11 mouse cellular contexts compared by ENCODE assay signal in genomic region chr16:17804982-17805381, GRCm38 (mm10). TPM values are rescaled to one million over a fixed set of nuclear protein-coding genes. Genes with fewer than 3 reads are reported as not detected.
DNase-seq lines count a peak whose midpoint lies in the region; ATAC-seq and TF ChIP-seq lines count a peak whose summit lies in the region.
"Had no signal": no experiment of that assay in that cellular context is flagged by ENCODE, and none has a peak within 500 bp of the region (broad histone marks: within the 10 kb centered on the region; RNA-seq: fewer than 3 reads in every experiment).

No protein-coding gene starts in this region.

- H3K27me3 ChIP-seq in heart, embryonic 14.5 days (ENCODE audit: control insufficient read depth, insufficient read depth, low read length): peaks cover 71% of the 10 kb centered on the region
- peaks cover 14% of the 10 kb centered on the region for H3K27me3 ChIP-seq in heart, adult 2 months (ENCODE audit: control insufficient read depth, insufficient read depth, low read length)
- H3K27me3 ChIP-seq in hindbrain, embryonic 14.5 days (ENCODE audit: control insufficient read depth, insufficient read depth, low read length): peaks cover 66% of the 10 kb centered on the region
- peaks cover 77% of the 10 kb centered on the region for H3K27me3 ChIP-seq in midbrain, embryonic 11.5 days (ENCODE audit: control insufficient read depth, insufficient read depth, low read length)

- no peak for TF ChIP-seq POLR2A in heart, adult 2 months (IDR thresholded peaks at IDR 0.05; ENCODE audit: insufficient read depth, low read depth, low read length)
- TF ChIP-seq POLR2A in bone marrow macrophage, adult 2 months (IDR thresholded peaks at IDR 0.05; ENCODE audit: borderline replicate concordance, low read depth, low read length): no peak

- no peaks in the 10 kb centered on the region for H3K79me2 ChIP-seq in heart, adult 2 months (replicated peaks; ENCODE audit: control insufficient read depth, insufficient read depth, low read length)

- DNase-seq in heart, adult 2 months: no peak
- DNase-seq in hindbrain, embryonic 14.5 days (ENCODE audit: low spot score): no peak
- DNase-seq in midbrain, embryonic 11.5 days (ENCODE audit: low spot score, missing footprints): peak; percentile 87
- no peak for DNase-seq in yolk sac, embryonic 10.5 days (ENCODE audit: low spot score)
- DNase-seq in adipocyte (ENCODE audit: low spot score): no peak
- no peak for DNase-seq in kidney, adult 11 months
- DNase-seq: cerebellum, adult 9-10 months had no signal

- peaks cover 39 to 63% of the 10 kb centered on the region in 2 experiments; a peak in 3 of 4 replicates for H3K4me1 ChIP-seq in heart, embryonic 14.5 days (ENCODE audit: control insufficient read depth in 2 of 2, insufficient read depth in 2 of 2, low read length in 2 of 2)
- H3K4me1 ChIP-seq in heart, adult 2 months (ENCODE audit: control insufficient read depth, insufficient read depth, low read length): peaks cover 8% of the 10 kb centered on the region
- H3K4me1 ChIP-seq in bone marrow macrophage, adult 2 months (ENCODE audit: control insufficient read depth, insufficient read depth, low read length): peaks cover 7% of the 10 kb centered on the region
- peaks cover 44% of the 10 kb centered on the region for H3K4me1 ChIP-seq in hindbrain, embryonic 14.5 days (replicated peaks; ENCODE audit: control insufficient read depth, insufficient read depth, low read length)
- peaks cover 40% of the 10 kb centered on the region for H3K4me1 ChIP-seq in midbrain, embryonic 11.5 days (ENCODE audit: control insufficient read depth, insufficient read depth, low read length)

- no peak for TF ChIP-seq EP300 in heart, adult 2 months (IDR thresholded peaks at IDR 0.05; ENCODE audit: insufficient read depth, low read depth, low read length)

- WGBS in heart, embryonic 14.5 days: 43% methylated on average over 7 of the region's 7 CpGs
- WGBS in heart, adult 2 months: 61% methylated on average over 7 of the region's 7 CpGs
- 11% methylated on average over 7 of the region's 7 CpGs for WGBS in hindbrain, embryonic 14.5 days
- WGBS in midbrain, embryonic 11.5 days: 10% methylated on average over 7 of the region's 7 CpGs

- H3K27ac ChIP-seq in heart, embryonic 14.5 days (replicated peaks in 1 of 2; ENCODE audit: control insufficient read depth in 1 of 2, insufficient read depth in 1 of 2, low read depth in 2 of 2, low read length in 2 of 2): no peak overlapping the region
- no peak overlapping the region for H3K27ac ChIP-seq in heart, adult 2 months
- no peak overlapping the region for H3K27ac ChIP-seq in bone marrow macrophage, adult 2 months (ENCODE audit: insufficient read depth, low read depth, low read length)
- no peak overlapping the region for H3K27ac ChIP-seq in hindbrain, embryonic 14.5 days
- no peak overlapping the region for H3K27ac ChIP-seq in midbrain, embryonic 11.5 days (ENCODE audit: low read depth, low read length)
- H3K27ac ChIP-seq: gastrocnemius, adult 2 months had no signal

- no peak for ATAC-seq in heart, embryonic 14.5 days (ENCODE audit: insufficient number of reproducible peaks, insufficient read depth, low FRiP score, low read depth)
- no peak for ATAC-seq in hindbrain, embryonic 14.5 days (ENCODE audit: low FRiP score)
- no peak for ATAC-seq in midbrain, embryonic 11.5 days (ENCODE audit: low FRiP score)

- no peaks in the 10 kb centered on the region for H3K9me3 ChIP-seq in heart, embryonic 14.5 days (ENCODE audit: control insufficient read depth, low read length)
- no peaks in the 10 kb centered on the region for H3K9me3 ChIP-seq in hindbrain, embryonic 14.5 days (ENCODE audit: control insufficient read depth, low read length)
- no peaks in the 10 kb centered on the region for H3K9me3 ChIP-seq in midbrain, embryonic 11.5 days (ENCODE audit: control insufficient read depth, low read length)

- TF ChIP-seq CTCF in heart, adult 2 months (IDR thresholded peaks at IDR 0.05): no peak
- no peak for TF ChIP-seq CTCF in bone marrow macrophage, adult 2 months (IDR thresholded peaks at IDR 0.05; ENCODE audit: low read depth, low read length)

- peak overlapping the region in 1 of 2 experiments; percentile 40; a peak in 2 of 4 replicates for H3K4me3 ChIP-seq in heart, embryonic 14.5 days (ENCODE audit: control insufficient read depth in 1 of 2, insufficient read depth in 1 of 2, low read depth in 1 of 2, low read length in 2 of 2)
- no peak overlapping the region for H3K4me3 ChIP-seq in heart, adult 2 months
- 0 out of 2 replicates have a peak overlapping the region, but pooled peaks have one; percentile 9 for H3K4me3 ChIP-seq in bone marrow macrophage, adult 2 months (ENCODE audit: insufficient read depth, low read length)
- H3K4me3 ChIP-seq in hindbrain, embryonic 14.5 days (replicated peaks; ENCODE audit: low read length): peak overlapping the region; percentile 20; the same call in 1 of the 2 replicates
- H3K4me3 ChIP-seq in midbrain, embryonic 11.5 days (ENCODE audit: low read depth, low read length): peak overlapping the region; percentile 35

- no peak overlapping the region for H3K9ac ChIP-seq in heart, embryonic 14.5 days (ENCODE audit: low read length)
- no peak overlapping the region for H3K9ac ChIP-seq in heart, adult 2 months (ENCODE audit: low read depth, low read length)
- no peak overlapping the region for H3K9ac ChIP-seq in hindbrain, embryonic 14.5 days
- H3K9ac ChIP-seq in midbrain, embryonic 11.5 days (ENCODE audit: low read length): 0 out of 2 replicates have a peak overlapping the region, but pooled peaks have one; percentile 12

- peak overlapping the region; percentile 74 for H3K4me2 ChIP-seq in heart, embryonic 14.5 days (ENCODE audit: low read length)
- peak overlapping the region; percentile 47 for H3K4me2 ChIP-seq in hindbrain, embryonic 14.5 days (replicated peaks)
- H3K4me2 ChIP-seq in midbrain, embryonic 11.5 days: peak overlapping the region; percentile 57

- H3K36me3 ChIP-seq in heart, embryonic 14.5 days (ENCODE audit: control insufficient read depth, insufficient read depth, low read length): peaks cover 16% of the 10 kb centered on the region; the same call in 1 of the 2 replicates
- no peaks in the 10 kb centered on the region for H3K36me3 ChIP-seq in heart, adult 2 months (ENCODE audit: control insufficient read depth, insufficient read depth, low read length)
- H3K36me3 ChIP-seq in hindbrain, embryonic 14.5 days (replicated peaks; ENCODE audit: control insufficient read depth, insufficient read depth): no peaks in the 10 kb centered on the region
- H3K36me3 ChIP-seq in midbrain, embryonic 11.5 days (ENCODE audit: control insufficient read depth, insufficient read depth, low read length): no peaks in the 10 kb centered on the region

- intact Hi-C loops in heart, adult 2 months (cut with DNase I): no loop called here

RNA-seq across cellular contexts. Expression of gene Scarf2, which starts 7.9 kb away (rescaled TPM):
- 7.9 and 11.1 TPM in 2 replicates for polyA plus RNA-seq in heart, embryonic 14.5 days (2014; fragmentation: Nextera tagmentation; extraction: Ambion mirVana)
- 1 to 10 TPM; 4.1 to 5.2 TPM for total RNA-seq in heart, adult 2 months (2021)
- 10.8 and 13.4 TPM in 2 replicates for polyA plus RNA-seq in heart, adult 2 months (2012; rRNA removed)
- polyA plus RNA-seq in bone marrow macrophage, adult 2 months (2012; ENCODE audit: insufficient read depth, insufficient read length, missing spikeins): 0.86 and 1.7 TPM in 2 replicates
- polyA plus RNA-seq in hindbrain, embryonic 14.5 days (2014; fragmentation: Nextera tagmentation; extraction: Ambion mirVana): 2.9 and 3.4 TPM in 2 replicates
- 3.8 and 4.4 TPM in 2 replicates for polyA plus RNA-seq in midbrain, embryonic 11.5 days (2014; fragmentation: Nextera tagmentation; extraction: Ambion mirVana)

RNA-seq across cellular contexts. Expression of gene B830017H08Rik, which starts 27.9 kb away (rescaled TPM):
- polyA plus RNA-seq in heart, embryonic 14.5 days (2014; fragmentation: Nextera tagmentation; extraction: Ambion mirVana): not detected in 2 replicates
- total RNA-seq in heart, adult 2 months (2021): not detected
- polyA plus RNA-seq in heart, adult 2 months (2012; rRNA removed): not detected in 2 replicates
- polyA plus RNA-seq in bone marrow macrophage, adult 2 months (2012; ENCODE audit: insufficient read depth, insufficient read length, missing spikeins): not detected in 2 replicates
- 6.0 and 6.1 TPM in 2 replicates for polyA plus RNA-seq in hindbrain, embryonic 14.5 days (2014; fragmentation: Nextera tagmentation; extraction: Ambion mirVana)
- 0.21 and 0.37 TPM in 2 replicates for polyA plus RNA-seq in midbrain, embryonic 11.5 days (2014; fragmentation: Nextera tagmentation; extraction: Ambion mirVana)
- total RNA-seq: gastrocnemius, adult 2 months had no signal
- polyA plus RNA-seq: C2C12 had no signal

RNA-seq across cellular contexts. Expression of gene Car15, which starts 33.2 kb away (rescaled TPM):
- 1.0 and 1.3 TPM in 2 replicates for polyA plus RNA-seq in heart, embryonic 14.5 days (2014; fragmentation: Nextera tagmentation; extraction: Ambion mirVana)
- total RNA-seq in heart, adult 2 months (2021): 1 to 10 TPM; 1.6 to 2.9 TPM
- polyA plus RNA-seq in heart, adult 2 months (2012; rRNA removed): 4.6 and 5.2 TPM in 2 replicates
- 1.3 and 1.6 TPM in 2 replicates for polyA plus RNA-seq in bone marrow macrophage, adult 2 months (2012; ENCODE audit: insufficient read depth, insufficient read length, missing spikeins)
- 2.5 and 3.4 TPM in 2 replicates for polyA plus RNA-seq in hindbrain, embryonic 14.5 days (2014; fragmentation: Nextera tagmentation; extraction: Ambion mirVana)
- polyA plus RNA-seq in midbrain, embryonic 11.5 days (2014; fragmentation: Nextera tagmentation; extraction: Ambion mirVana): 2.2 and 2.3 TPM in 2 replicates

RNA-seq across cellular contexts. Expression of gene Klhl22, which starts 45.6 kb away (rescaled TPM):
- 42.0 and 43.6 TPM in 2 replicates for polyA plus RNA-seq in heart, embryonic 14.5 days (2014; fragmentation: Nextera tagmentation; extraction: Ambion mirVana)
- total RNA-seq in heart, adult 2 months (2021): 10 to 100 TPM; 17.3 to 18.6 TPM
- 23.6 and 30.2 TPM in 2 replicates for polyA plus RNA-seq in heart, adult 2 months (2012; rRNA removed)
- 9.3 and 12.4 TPM in 2 replicates for polyA plus RNA-seq in bone marrow macrophage, adult 2 months (2012; ENCODE audit: insufficient read depth, insufficient read length, missing spikeins)
- polyA plus RNA-seq in hindbrain, embryonic 14.5 days (2014; fragmentation: Nextera tagmentation; extraction: Ambion mirVana): 82.1 and 96.0 TPM in 2 replicates
- polyA plus RNA-seq in midbrain, embryonic 11.5 days (2014; fragmentation: Nextera tagmentation; extraction: Ambion mirVana): 38.7 and 39.5 TPM in 2 replicates
